Comparison of ENCODE assay signal across 8 mouse cellular contexts in genomic region chr1:134122195-134122594, GRCm38 (mm10). TPM values are rescaled to one million over a fixed set of nuclear protein-coding genes. Genes with fewer than 3 reads are reported as not detected.
DNase-seq lines count a peak whose midpoint lies in the region; ATAC-seq and TF ChIP-seq lines count a peak whose summit lies in the region.

No protein-coding gene starts in this region.

- DNase-seq in adrenal gland, postnatal 25 days = peak; percentile 32
- DNase-seq in adrenal gland, adult (ENCODE audit: inconsistent age in 2 of 2, low spot score in 1 of 2) = no peak
- DNase-seq in liver, adult 2 months (ENCODE audit: extremely low read depth, low read depth, low spot score) = no peak
- DNase-seq in brain, embryonic 14.5 days (ENCODE audit: low read depth) = peak; percentile 38
- DNase-seq in mesoderm, embryonic 11.5 days (ENCODE audit: low read depth, low spot score) = peak; percentile 53
- no peak for DNase-seq in frontal cortex, adult 2 months (ENCODE audit: extremely low spot score in 1 of 2, low spot score in 1 of 2)
- no peak for DNase-seq in urinary bladder, adult 2 months (ENCODE audit: low spot score)

- H3K27me3 ChIP-seq in liver, adult 2 months (ENCODE audit: control insufficient read depth, insufficient read depth, low read length) = no peaks in the 10 kb centered on the region
- H3K27me3 ChIP-seq in liver, embryonic 12.5 days (replicated peaks) = peaks cover 16% of the 10 kb centered on the region

- TF ChIP-seq CTCF in liver, adult 2 months (IDR thresholded peaks at IDR 0.05; ENCODE audit: low read depth, low read length) = peak; percentile 62
- TF ChIP-seq CTCF in brain, embryonic 14.5 days (IDR thresholded peaks at IDR 0.05; ENCODE audit: borderline replicate concordance, extremely low read depth, insufficient read depth, insufficient read length) = peak; percentile 57; the same call in 1 of the 2 replicates

- 62% methylated on average over 9 of the region's 9 CpGs for WGBS in liver, adult 2 months
- WGBS in liver, embryonic 12.5 days (ENCODE audit: insufficient replicate concordance) = 41% methylated on average over 9 of the region's 9 CpGs

- no peak overlapping the region for H3K9ac ChIP-seq in liver, adult 2 months (ENCODE audit: low read depth, low read length)
- H3K9ac ChIP-seq in liver, embryonic 12.5 days = no peak overlapping the region

- H3K9me3 ChIP-seq in liver, embryonic 12.5 days (replicated peaks) = peaks cover 7% of the 10 kb centered on the region

- no peaks in the 10 kb centered on the region for H3K79me2 ChIP-seq in liver, adult 2 months (ENCODE audit: control insufficient read depth, insufficient read depth, low read length)

- ATAC-seq in liver, embryonic 12.5 days = no peak

- no peaks in the 10 kb centered on the region for H3K36me3 ChIP-seq in liver, adult 2 months (ENCODE audit: control insufficient read depth, insufficient read depth, low read length)
- no peaks in the 10 kb centered on the region for H3K36me3 ChIP-seq in liver, embryonic 12.5 days

- no peak for TF ChIP-seq POLR2A in liver, adult 2 months (IDR thresholded peaks at IDR 0.05; ENCODE audit: extremely low read depth, insufficient read depth, low read length)
- no peak for TF ChIP-seq POLR2A in brain, embryonic 14.5 days (IDR thresholded peaks at IDR 0.05; ENCODE audit: borderline replicate concordance, extremely low read depth, insufficient read depth, insufficient read length, poor library complexity, severe bottlenecking)

- H3K27ac ChIP-seq in liver, adult 2 months (replicated peaks; ENCODE audit: insufficient read depth, low read depth, low read length) = no peak overlapping the region
- no peak overlapping the region for H3K27ac ChIP-seq in liver, embryonic 12.5 days

- no peak overlapping the region for H3K4me3 ChIP-seq in liver, adult 2 months (ENCODE audit: insufficient read depth, low read depth, low read length)
- no peak overlapping the region for H3K4me3 ChIP-seq in liver, embryonic 12.5 days

- no peaks in the 10 kb centered on the region for H3K4me1 ChIP-seq in liver, adult 2 months (ENCODE audit: control insufficient read depth, insufficient read depth, low read length)
- H3K4me1 ChIP-seq in liver, embryonic 12.5 days = no peaks in the 10 kb centered on the region

- no peak overlapping the region for H3K4me2 ChIP-seq in liver, embryonic 12.5 days

RNA-seq across cellular contexts. Expression of gene Chit1, which starts 11.2 kb away (rescaled TPM):
- not detected in 2 replicates for total RNA-seq in adrenal gland, postnatal 25 days (2021)
- not detected in 2 replicates for total RNA-seq in liver, adult 2 months (2014; rRNA removed)
- polyA plus RNA-seq in liver, adult 2 months (2012; rRNA removed) = not detected in 2 replicates
- 0.07 and 0.12 TPM in 2 replicates for polyA plus RNA-seq in liver, embryonic 12.5 days (2016; fragmentation: Nextera tagmentation; extraction: Ambion mirVana)
- polyA plus RNA-seq in brain, embryonic 14.5 days (2012; rRNA removed) = 0.09 and 0.11 TPM in 2 replicates
- polyA plus RNA-seq in frontal cortex, adult 2 months (2012; rRNA removed) = 0.22 and 0.23 TPM in 2 replicates
- polyA plus RNA-seq in urinary bladder, adult 2 months (2012; rRNA removed) = 0.04 TPM in 1 of 2 replicates, not detected in the other

RNA-seq across cellular contexts. Expression of gene Btg2, which starts 43.3 kb away (rescaled TPM):
- 17.8 and 18.1 TPM in 2 replicates for total RNA-seq in adrenal gland, postnatal 25 days (2021)
- total RNA-seq in liver, adult 2 months (2014; rRNA removed) = 7.0 and 10.1 TPM in 2 replicates
- 5.6 and 6.9 TPM in 2 replicates for polyA plus RNA-seq in liver, adult 2 months (2012; rRNA removed)
- 78.2 and 80.8 TPM in 2 replicates for polyA plus RNA-seq in liver, embryonic 12.5 days (2016; fragmentation: Nextera tagmentation; extraction: Ambion mirVana)
- polyA plus RNA-seq in brain, embryonic 14.5 days (2012; rRNA removed) = 31.8 and 58.3 TPM in 2 replicates
- 18.8 and 32.5 TPM in 2 replicates for polyA plus RNA-seq in frontal cortex, adult 2 months (2012; rRNA removed)
- polyA plus RNA-seq in urinary bladder, adult 2 months (2012; rRNA removed) = 48.4 and 67.8 TPM in 2 replicates

RNA-seq across cellular contexts. Expression of gene Chil1, which starts 59.8 kb away (rescaled TPM):
- 1.5 and 1.7 TPM in 2 replicates for total RNA-seq in adrenal gland, postnatal 25 days (2021)
- 0.09 and 0.27 TPM in 2 replicates for total RNA-seq in liver, adult 2 months (2014; rRNA removed)
- 0.30 and 0.34 TPM in 2 replicates for polyA plus RNA-seq in liver, adult 2 months (2012; rRNA removed)
- 1.4 and 1.5 TPM in 2 replicates for polyA plus RNA-seq in liver, embryonic 12.5 days (2016; fragmentation: Nextera tagmentation; extraction: Ambion mirVana)
- 2.0 and 2.6 TPM in 2 replicates for polyA plus RNA-seq in brain, embryonic 14.5 days (2012; rRNA removed)
- 23.1 and 23.6 TPM in 2 replicates for polyA plus RNA-seq in frontal cortex, adult 2 months (2012; rRNA removed)
- 0.10 and 0.44 TPM in 2 replicates for polyA plus RNA-seq in urinary bladder, adult 2 months (2012; rRNA removed)

Comparison
In these comparisons a context has a peak if more than half of its experiments do, and no peak if none do; other contexts are left out.
1. DNase-seq: peak in adrenal gland, postnatal 25 days (single experiment), brain, embryonic 14.5 days (single experiment) and mesoderm, embryonic 11.5 days (single experiment); none in adrenal gland, adult (0 of 2), liver, adult 2 months (single experiment), frontal cortex, adult 2 months (0 of 2) and urinary bladder, adult 2 months (single experiment).